Mouse (Mus musculus) lung, postnatal 36 days (tissue): ENCODE measurements around the gene Tmem237.

Experiments
- DNase-seq: peaks from one replicate; pipeline ENCODE4 v3.0.0; 2022; ENCODE audit warnings: mixed read lengths

The Tmem237 gene

GRCm38 (mm10) chr1:59094705-59095104, 25.5 kb downstream of the Tmem237 start, which contains the start of gene C2cd6:
Gene C2cd6, minus strand, starts transcription at chr1:59094900.
- no peak for DNase-seq

GRCm38 (mm10) chr1:59070867-59071266, 49.3 kb downstream of the Tmem237 start:
- DNase-seq: peak; percentile 19

GRCm38 (mm10) chr1:59067976-59068375, 52.2 kb downstream of the Tmem237 start:
- peak; percentile 44 for DNase-seq

- no peak for DNase-seq
Measured at GRCm38 (mm10) chr1:59063697-59064096, 56.5 kb downstream of the Tmem237 start.

- DNase-seq: no peak
Measured at GRCm38 (mm10) chr1:59056955-59057354, 63.3 kb downstream of the Tmem237 start.

- DNase-seq: no peak
Measured at GRCm38 (mm10) chr1:59051306-59051705, 68.9 kb downstream of the Tmem237 start.
